Mouse (Mus musculus) bone marrow macrophage, adult 2 months (primary cell): Measurements from ENCODE around the gene Mterf1a. TPM values are rescaled to one million over a fixed set of nuclear protein-coding genes. Genes with fewer than 3 reads are reported as not detected.
A peak's percentile ranks its signal among the peaks of the same experiment; 100 is the strongest.
"Not testable (repeated sequence)": the region's sequence is repeated elsewhere in the genome, so short reads cannot be mapped to it uniquely, and the experiment has no call there.

ENCODE experiments used
- H3K27ac ChIP-seq: 2 replicates; pipeline ENCODE4 v1.5.1; 2012; ENCODE audit warnings: low read depth, low read length; ENCODE audit not compliant: insufficient read depth
- H3K4me1 ChIP-seq: 2 replicates; pipeline ENCODE4 v1.6.1; 2012; ENCODE audit warnings: low read length; ENCODE audit not compliant: control insufficient read depth, insufficient read depth
- H3K4me3 ChIP-seq: 2 replicates; pipeline ENCODE4 v1.5.1; 2012; ENCODE audit warnings: mild to moderate bottlenecking, low read length, moderate library complexity; ENCODE audit not compliant: insufficient read depth
- CTCF ChIP-seq: IDR thresholded peaks from 2 replicates; pipeline ENCODE4 v1.5.1; 2012; ENCODE audit warnings: low read depth, mild to moderate bottlenecking, low read length, moderate library complexity
- POLR2A ChIP-seq: IDR thresholded peaks from 2 replicates; pipeline ENCODE4 v1.6.1; 2012; ENCODE audit warnings: mild to moderate bottlenecking, low read depth, low read length, borderline replicate concordance
- polyA plus RNA-seq: library from polyadenylated mRNA; stranded (reverse); fragments of >200 nt; gene quantifications from 2 replicates; pipeline ENCODE4 v1.2.4, GENCODE M21; 2012; ENCODE audit not compliant: missing spikeins, insufficient read depth, insufficient read length

Gene Mterf1a
- polyA plus RNA-seq, 1 experiment, result 6.2 TPM

- H3K27ac ChIP-seq, result no peak overlapping the region
Measured at GRCm38 (mm10) chr5:3928690-3929046, 34.9 kb upstream of the Mterf1a start.

GRCm38 (mm10) chr5:3927801-3928689 lies 34.3 kb upstream of the Mterf1a start, which contains the start of gene Akap9:
Akap9 (plus strand) TSS chr5:3928054.
- Histone ChIP-seq H3K4me1 (peaks cover 3% of the 10 kb centered on the region; the same call in 1 of the 2 replicates), H3K27ac (peak within 1 kb of the TSS; percentile 55; the same call in 1 of the 2 replicates), H3K4me3 (peak within 1 kb of the TSS; percentile 100)
- TF ChIP-seq POLR2A (0 out of 2 replicates have a peak, but pooled peaks have one; percentile 12), CTCF (no peak)

More at GRCm38 (mm10) chr5:3928690-3929046, 34.9 kb upstream of the Mterf1a start:
- TF ChIP-seq POLR2A (no peak), CTCF (no peak)
- H3K4me3 ChIP-seq, result peak overlapping the region; percentile 100
- peaks cover 3% of the 10 kb centered on the region; the same call in 1 of the 2 replicates for H3K4me1 ChIP-seq

GRCm38 (mm10) chr5:3926666-3927065 lies 32.9 kb upstream of the Mterf1a start:
- Histone ChIP-seq H3K4me3 (no peak overlapping the region), H3K4me1 (peaks cover 3% of the 10 kb centered on the region; the same call in 1 of the 2 replicates), H3K27ac (no peak overlapping the region)
- no peak for TF ChIP-seq CTCF
- no peak for TF ChIP-seq POLR2A

- TF ChIP-seq POLR2A, result no peak
- TF ChIP-seq CTCF, result no peak
- H3K27ac ChIP-seq, result no peak overlapping the region
- H3K4me1 ChIP-seq, result no peaks in the 10 kb centered on the region
- no peak overlapping the region for H3K4me3 ChIP-seq
Measured at GRCm38 (mm10) chr5:3922350-3922749, 28.6 kb upstream of the Mterf1a start.

GRCm38 (mm10) chr5:3905471-3905870 lies 11.7 kb upstream of the Mterf1a start:
- no peak overlapping the region for H3K4me3 ChIP-seq
- H3K4me1 ChIP-seq, result peaks cover 3% of the 10 kb centered on the region
- no peak for TF ChIP-seq CTCF
- TF ChIP-seq POLR2A, result no peak
- no peak overlapping the region for H3K27ac ChIP-seq

- not testable (repeated sequence) for H3K4me1 ChIP-seq, H3K27ac ChIP-seq
Measured at GRCm38 (mm10) chr5:3894294-3894619, 524 bp upstream of the Mterf1a start.

GRCm38 (mm10) chr5:3889201-3889600 lies 4.5 kb downstream of the Mterf1a start:
- Histone ChIP-seq H3K4me1 (peaks cover 2% of the 10 kb centered on the region; the same call in 1 of the 2 replicates), H3K4me3 (no peak overlapping the region), H3K27ac (no peak overlapping the region)
- TF ChIP-seq CTCF (no peak), POLR2A (no peak)

More at GRCm38 (mm10) chr5:3894294-3894619, 524 bp upstream of the Mterf1a start:
- not testable (repeated sequence) for H3K4me3 ChIP-seq

- not testable (repeated sequence) for H3K4me3 ChIP-seq, H3K4me1 ChIP-seq, H3K27ac ChIP-seq
Measured at GRCm38 (mm10) chr5:3886862-3887261, 6.9 kb downstream of the Mterf1a start.

- no peak overlapping the region for H3K4me3 ChIP-seq
- peaks cover 6% of the 10 kb centered on the region for H3K4me1 ChIP-seq
- no peak for TF ChIP-seq CTCF
- TF ChIP-seq POLR2A, result no peak
- no peak overlapping the region for H3K27ac ChIP-seq
Measured at GRCm38 (mm10) chr5:3873485-3873884, 20.2 kb downstream of the Mterf1a start.

- Histone ChIP-seq H3K27ac (no peak overlapping the region), H3K4me1 (peaks cover 6% of the 10 kb centered on the region), H3K4me3 (no peak overlapping the region)
- TF ChIP-seq POLR2A (no peak), CTCF (no peak)
Measured at GRCm38 (mm10) chr5:3872348-3872747, 21.4 kb downstream of the Mterf1a start.
